Mouse (Mus musculus): ENCODE data around the gene Gm17359.
"Not testable (repeated sequence)": the region's sequence is repeated elsewhere in the genome, so short reads cannot be mapped to it uniquely, and the experiment has no call there.

The Gm17359 gene

GRCm38 (mm10) chr3:79415081-79415480, 78.6 kb downstream of the Gm17359 start:
- DNase-seq (ENCODE audit: low read depth, low spot score), result no peak

- DNase-seq (ENCODE audit: low read depth, low spot score), result no peak
Observed at GRCm38 (mm10) chr3:79415929-79416328, 79.5 kb downstream of the Gm17359 start.

- no peak for DNase-seq (ENCODE audit: low read depth, low spot score)
Observed at GRCm38 (mm10) chr3:79416944-79417680, 80.7 kb downstream of the Gm17359 start.

GRCm38 (mm10) chr3:79418921-79419320, 82.5 kb downstream of the Gm17359 start:
- DNase-seq (ENCODE audit: low read depth, low spot score), result no peak

- peak; percentile 70 for DNase-seq (ENCODE audit: low read depth, low spot score)
Observed at GRCm38 (mm10) chr3:79425441-79425840, 89.0 kb downstream of the Gm17359 start.

- peak; percentile 51 for DNase-seq (ENCODE audit: low read depth, low spot score)
Observed at GRCm38 (mm10) chr3:79433593-79433992, 97.1 kb downstream of the Gm17359 start.

- DNase-seq (ENCODE audit: low read depth, low spot score), result no peak
Observed at GRCm38 (mm10) chr3:79434436-79434835, 98.0 kb downstream of the Gm17359 start.

- DNase-seq (ENCODE audit: low read depth, low spot score), result no peak
Observed at GRCm38 (mm10) chr3:79434985-79435384, 98.5 kb downstream of the Gm17359 start.

- DNase-seq (ENCODE audit: low read depth, low spot score), result no peak
Observed at GRCm38 (mm10) chr3:79436186-79436585, 99.7 kb downstream of the Gm17359 start.

- DNase-seq (ENCODE audit: low read depth, low spot score), result no peak
Observed at GRCm38 (mm10) chr3:79438276-79438675, 101.8 kb downstream of the Gm17359 start.

GRCm38 (mm10) chr3:79440976-79441491, 104.6 kb downstream of the Gm17359 start:
- DNase-seq (ENCODE audit: low read depth, low spot score), result no peak

GRCm38 (mm10) chr3:79443850-79444249, 107.4 kb downstream of the Gm17359 start:
- DNase-seq (ENCODE audit: low read depth, low spot score), result no peak

- DNase-seq (ENCODE audit: low read depth, low spot score), result no peak
Observed at GRCm38 (mm10) chr3:79445041-79445440, 108.6 kb downstream of the Gm17359 start.

- no peak for DNase-seq (ENCODE audit: low read depth, low spot score)
Observed at GRCm38 (mm10) chr3:79446124-79446523, 109.7 kb downstream of the Gm17359 start.

GRCm38 (mm10) chr3:79446648-79447047, 110.2 kb downstream of the Gm17359 start:
- DNase-seq (ENCODE audit: low read depth, low spot score), result not testable (repeated sequence)

GRCm38 (mm10) chr3:79448421-79448820, 112.0 kb downstream of the Gm17359 start:
- DNase-seq (ENCODE audit: low read depth, low spot score), result no peak

GRCm38 (mm10) chr3:79449361-79449760, 112.9 kb downstream of the Gm17359 start:
- no peak for DNase-seq (ENCODE audit: low read depth, low spot score)

- no peak for DNase-seq (ENCODE audit: low read depth, low spot score)
Observed at GRCm38 (mm10) chr3:79452696-79453263, 116.3 kb downstream of the Gm17359 start.

- DNase-seq (ENCODE audit: low read depth, low spot score), result no peak
Observed at GRCm38 (mm10) chr3:79455761-79456160, 119.3 kb downstream of the Gm17359 start.

- no peak for DNase-seq (ENCODE audit: low read depth, low spot score)
Observed at GRCm38 (mm10) chr3:79458651-79459275, 122.3 kb downstream of the Gm17359 start.

- DNase-seq (ENCODE audit: low read depth, low spot score), result no peak
Observed at GRCm38 (mm10) chr3:79469440-79469839, 133.0 kb downstream of the Gm17359 start.

GRCm38 (mm10) chr3:79472362-79472761, 135.9 kb downstream of the Gm17359 start:
- DNase-seq (ENCODE audit: low read depth, low spot score), result no peak

GRCm38 (mm10) chr3:79474911-79475310, 138.4 kb downstream of the Gm17359 start:
- no peak for DNase-seq (ENCODE audit: low read depth, low spot score)
